Mouse (Mus musculus) activated CD4-positive, CD25-positive, alpha-beta regulatory T cell, adult 4 months (primary cell): ENCODE results near the gene Rab11fip3. TPM values are rescaled to one million over a fixed set of nuclear protein-coding genes. Genes with fewer than 3 reads are reported as not detected.
"Not testable (repeated sequence)": the region's sequence is repeated elsewhere in the genome, so short reads cannot be mapped to it uniquely, and the experiment has no call there.

ENCODE experiments used
- ATAC-seq: one replicate; pipeline ENCODE4 v1.8.0; 2017
- polyA plus RNA-seq, 2 experiments: library from polyadenylated mRNA; unstranded; fragments of 100-300 nt; shearing (Covaris generic); gene quantifications; one replicate each; pipeline ENCODE4 v1.2.1; 2017

Rab11fip3 gene
- polyA plus RNA-seq, 2 experiments from 2014 or later, result 2.4 to 2.7 TPM

- no peak for ATAC-seq
Measured at GRCm38 (mm10) chr17:26080867-26081266, 11.5 kb upstream of the Rab11fip3 start.

- ATAC-seq, result no peak
Measured at GRCm38 (mm10) chr17:26078851-26079250, 9.5 kb upstream of the Rab11fip3 start.

- ATAC-seq, result no peak
Measured at GRCm38 (mm10) chr17:26075246-26075645, 5.9 kb upstream of the Rab11fip3 start.

GRCm38 (mm10) chr17:26070136-26070535 is 781 bp upstream of the Rab11fip3 start:
- no peak for ATAC-seq

- ATAC-seq, result no peak
Measured at GRCm38 (mm10) chr17:26068024-26068830, 1.1 kb downstream of the Rab11fip3 start.

- no peak for ATAC-seq
Measured at GRCm38 (mm10) chr17:26066488-26067020, 2.8 kb downstream of the Rab11fip3 start.

GRCm38 (mm10) chr17:26064916-26065315 is 4.4 kb downstream of the Rab11fip3 start:
- no peak for ATAC-seq

- no peak for ATAC-seq
Measured at GRCm38 (mm10) chr17:26057787-26058567, 11.4 kb downstream of the Rab11fip3 start.

GRCm38 (mm10) chr17:26057278-26057677 is 12.1 kb downstream of the Rab11fip3 start:
- no peak for ATAC-seq

- no peak for ATAC-seq
Measured at GRCm38 (mm10) chr17:26055164-26055563, 14.2 kb downstream of the Rab11fip3 start.

- ATAC-seq, result no peak
Measured at GRCm38 (mm10) chr17:26054133-26054845, 15.1 kb downstream of the Rab11fip3 start.

GRCm38 (mm10) chr17:26052706-26053105 is 16.6 kb downstream of the Rab11fip3 start:
- ATAC-seq, result no peak

GRCm38 (mm10) chr17:26052074-26052473 is 17.3 kb downstream of the Rab11fip3 start:
- ATAC-seq, result no peak

GRCm38 (mm10) chr17:26048118-26048517 is 21.2 kb downstream of the Rab11fip3 start:
- ATAC-seq, result no peak

GRCm38 (mm10) chr17:26046253-26046997 is 22.9 kb downstream of the Rab11fip3 start:
- no peak for ATAC-seq

- no peak for ATAC-seq
Measured at GRCm38 (mm10) chr17:26045285-26045684, 24.1 kb downstream of the Rab11fip3 start.

GRCm38 (mm10) chr17:26043249-26043636 is 26.1 kb downstream of the Rab11fip3 start:
- no peak for ATAC-seq

GRCm38 (mm10) chr17:26042599-26043248 is 26.6 kb downstream of the Rab11fip3 start:
- ATAC-seq, result no peak

GRCm38 (mm10) chr17:26041111-26041802 is 28.1 kb downstream of the Rab11fip3 start:
- no peak for ATAC-seq

GRCm38 (mm10) chr17:26040711-26041110 is 28.6 kb downstream of the Rab11fip3 start:
- not testable (repeated sequence) for ATAC-seq

- no peak for ATAC-seq
Measured at GRCm38 (mm10) chr17:26032037-26032436, 37.3 kb downstream of the Rab11fip3 start.
